Mouse (Mus musculus) CH12.LX (cell line): ENCODE results near the gene Cldn7.

Source experiments
- CTCF ChIP-seq, 2 experiments: IDR thresholded peaks in 1 of 2; conservative IDR thresholded peaks in 1 of 2; 2 replicates each; pipeline ENCODE4 v1.5.1; 2011 to 2012; ENCODE audit warnings: low read depth in 2 of 2, low read length in 2 of 2, improper control_type of control experiment in 1 of 2, inconsistent platforms in 1 of 2, mild to moderate bottlenecking in 1 of 2, moderate library complexity in 1 of 2
- ETS1 ChIP-seq: conservative IDR thresholded peaks from 2 replicates; pipeline ENCODE4 v1.6.1; 2012; ENCODE audit warnings: low read depth, mild to moderate bottlenecking, inconsistent platforms, low read length, improper control_type of control experiment, moderate library complexity
- NELFE ChIP-seq: IDR thresholded peaks from 2 replicates; pipeline ENCODE4 v1.6.1; 2011; ENCODE audit warnings: low read depth, low read length, improper control_type of control experiment
- POLR2A ChIP-seq: IDR thresholded peaks from 2 replicates; pipeline ENCODE4 v1.6.1; 2011; ENCODE audit warnings: low read depth, mild to moderate bottlenecking, improper control_type of control experiment, low read length
- RAD21 ChIP-seq: IDR thresholded peaks from 2 replicates; pipeline ENCODE4 v1.6.1; 2011; ENCODE audit warnings: low read depth, mild to moderate bottlenecking, low read length, improper control_type of control experiment, moderate library complexity
- TCF12 ChIP-seq: IDR thresholded peaks from 2 replicates; pipeline ENCODE4 v1.6.1; 2014; ENCODE audit warnings: low read depth, mild to moderate bottlenecking, inconsistent platforms, low read length, improper control_type of control experiment
- ZKSCAN1 ChIP-seq: IDR thresholded peaks from 2 replicates; pipeline ENCODE4 v1.6.1; 2012; ENCODE audit warnings: low read depth, inconsistent platforms, low read length, improper control_type of control experiment, borderline replicate concordance

- TF ChIP-seq CTCF (conservative IDR thresholded peaks at IDR 0.05 in 1 of 2, IDR thresholded peaks at IDR 0.05 in 1 of 2; ENCODE audit: low read depth in 2 of 2, low read length in 2 of 2): peak; percentile 62 to 70
- TF ChIP-seq TCF12: no peak
- no peak for TF ChIP-seq POLR2A
- TF ChIP-seq ZKSCAN1: no peak
- TF ChIP-seq ETS1: no peak
- peak; percentile 25 for TF ChIP-seq RAD21
- TF ChIP-seq NELFE: no peak
Observed at GRCm38 (mm10) chr11:69960616-69961015, 4.0 kb upstream of the Cldn7 start.
